Mouse (Mus musculus) retina, adult 2 months (tissue): Measurements from ENCODE around the gene Sarm1.

Experiments used
- DNase-seq: peaks from one replicate; pipeline ENCODE4 v3.0.0-alpha.2; 2012; ENCODE audit warnings: low read depth, low spot score

The Sarm1 gene

DNA sequence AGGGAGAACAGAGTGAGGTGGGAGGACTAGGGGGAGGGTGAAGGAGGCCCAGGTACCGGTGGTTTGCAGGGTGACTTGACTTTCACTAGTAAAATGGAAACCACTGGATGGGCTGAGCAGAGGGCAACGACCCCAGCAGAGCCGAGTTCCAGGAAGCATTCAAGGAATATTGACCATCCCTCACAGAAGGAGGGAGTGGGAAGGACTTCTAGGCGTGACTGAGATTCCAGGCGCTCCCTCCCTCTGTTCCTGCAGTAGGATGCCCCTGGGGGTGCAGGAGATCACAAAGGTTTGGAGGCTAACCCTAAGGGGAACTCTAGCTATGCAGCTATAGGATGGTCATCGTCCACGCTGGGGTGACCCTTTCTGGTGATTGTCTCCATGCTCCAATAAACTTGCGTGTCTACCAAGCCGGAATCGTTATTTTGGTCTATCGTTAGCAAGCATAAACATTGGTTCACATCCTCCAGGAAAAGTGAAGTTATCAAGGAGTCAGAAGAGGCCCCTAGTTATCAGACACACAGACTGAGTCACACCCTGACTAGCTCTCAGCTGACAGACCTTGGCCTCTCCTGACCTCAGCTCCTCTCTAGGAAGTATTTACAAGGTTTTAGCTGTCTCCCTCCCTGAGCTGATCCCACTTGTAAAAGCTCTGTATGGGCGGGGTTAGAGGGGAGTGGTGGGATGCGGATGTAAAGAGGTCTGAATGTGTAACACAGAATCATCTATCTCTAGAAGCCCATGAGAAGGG is 34.1 kb downstream of the Sarm1 start:
- DNase-seq: no peak

DNA sequence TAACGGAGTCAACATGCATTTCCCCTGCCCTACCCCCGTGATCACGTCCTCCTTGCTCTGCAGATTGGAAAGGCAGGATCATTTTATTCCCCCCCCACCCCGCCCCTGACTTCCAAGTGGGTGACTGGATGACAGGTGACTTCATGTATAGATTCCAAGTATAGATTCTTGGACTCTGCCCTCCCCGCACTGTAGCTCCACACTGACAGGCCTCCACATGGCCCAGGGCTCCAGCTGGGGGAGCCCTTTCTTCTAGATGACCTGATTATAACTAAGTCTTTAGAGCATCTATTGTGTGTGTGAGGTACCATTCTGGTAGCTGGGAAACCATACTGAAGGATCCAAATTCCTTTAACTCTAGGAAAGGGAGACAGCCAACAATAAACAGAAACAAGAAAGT is 34.9 kb downstream of the Sarm1 start:
- DNase-seq: no peak

GRCm38 (mm10) chr11:78461894-78462293 is 35.7 kb downstream of the Sarm1 start:
- no peak for DNase-seq

- DNase-seq: no peak
These were observed 38.8 kb downstream of the Sarm1 start for GRCm38 (mm10) chr11:78458740-78459139.

DNA sequence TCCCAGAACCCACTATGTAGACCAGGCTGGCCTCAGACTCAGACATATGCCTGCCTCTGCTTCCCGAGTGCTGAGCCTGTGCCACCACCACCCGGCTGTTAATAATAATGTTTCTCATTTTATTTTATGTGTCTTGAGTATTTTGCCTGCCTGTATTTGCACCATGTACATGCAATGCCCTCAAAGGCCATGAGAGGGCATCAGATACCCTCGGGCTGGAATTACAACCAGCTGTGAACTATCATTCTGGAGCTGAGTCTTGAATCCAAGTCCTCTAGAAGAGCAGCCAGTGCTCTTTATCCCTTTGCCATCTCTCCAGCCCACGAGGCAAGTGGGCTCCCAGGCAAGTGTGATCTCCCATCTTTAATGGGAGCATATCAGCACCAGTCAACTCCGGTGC is 42.2 kb downstream of the Sarm1 start:
- no peak for DNase-seq

DNA sequence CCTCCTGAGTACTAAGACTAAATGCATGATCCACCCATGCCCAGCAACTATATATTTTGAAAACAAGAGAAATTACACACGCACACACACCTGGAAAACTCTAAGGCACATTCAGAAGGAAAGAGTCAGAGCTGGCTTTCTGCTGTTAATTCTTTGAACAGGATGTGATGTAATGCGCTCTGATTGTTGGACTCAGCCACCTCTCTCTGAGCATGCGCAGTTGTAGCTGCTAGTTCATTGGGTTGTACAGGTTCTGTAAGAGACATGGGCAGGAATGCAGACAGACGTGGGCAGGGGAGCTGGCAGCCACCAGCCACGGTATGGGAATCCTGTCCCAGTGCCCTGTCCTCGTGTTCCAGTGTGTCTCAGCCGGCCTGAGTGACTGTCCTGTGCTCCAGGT is 43.3 kb downstream of the Sarm1 start:
- DNase-seq: no peak

GRCm38 (mm10) chr11:78453675-78454074 is 43.9 kb downstream of the Sarm1 start:
- DNase-seq: peak; percentile 42

GRCm38 (mm10) chr11:78450337-78450736 is 47.2 kb downstream of the Sarm1 start:
- no peak for DNase-seq

DNA sequence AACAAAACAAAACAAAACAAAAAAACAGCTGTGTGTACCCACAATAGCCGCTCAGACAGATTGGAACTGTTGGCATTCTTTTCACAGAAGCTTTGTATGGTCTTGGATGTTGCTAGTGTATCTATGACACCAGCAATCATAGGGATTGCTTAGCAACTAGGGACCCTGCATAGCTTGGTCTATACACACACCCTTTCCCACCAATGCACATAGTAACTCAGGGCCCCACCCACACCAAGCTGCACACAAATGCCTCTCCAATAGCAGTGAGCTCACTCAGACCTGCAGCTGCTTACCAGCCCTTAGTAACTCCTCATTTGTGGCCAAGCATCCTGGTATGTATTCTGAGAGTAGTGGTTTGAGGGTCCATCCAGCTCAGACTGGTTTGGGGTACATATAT is 49.3 kb downstream of the Sarm1 start:
- DNase-seq: no peak

DNA sequence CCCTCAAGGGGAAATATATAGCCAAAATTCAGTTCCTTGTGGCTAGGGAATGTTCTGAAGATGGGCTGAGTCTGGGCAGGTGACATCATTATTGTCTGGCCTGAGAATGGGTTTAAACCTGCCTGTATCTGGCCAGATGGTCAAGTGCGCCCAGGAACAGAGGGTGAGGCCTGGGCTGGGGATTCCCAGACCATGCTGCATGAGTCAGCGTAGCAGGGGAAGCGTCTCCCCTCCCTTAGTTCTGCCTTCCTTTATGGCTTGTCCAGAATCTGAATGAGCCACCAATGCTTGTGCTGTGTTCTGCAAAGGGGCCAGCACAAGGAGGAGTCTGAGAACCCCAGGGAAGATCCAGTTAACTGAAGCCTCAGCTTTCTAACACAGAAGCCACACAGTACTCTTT is 50.4 kb downstream of the Sarm1 start:
- no peak for DNase-seq

DNA sequence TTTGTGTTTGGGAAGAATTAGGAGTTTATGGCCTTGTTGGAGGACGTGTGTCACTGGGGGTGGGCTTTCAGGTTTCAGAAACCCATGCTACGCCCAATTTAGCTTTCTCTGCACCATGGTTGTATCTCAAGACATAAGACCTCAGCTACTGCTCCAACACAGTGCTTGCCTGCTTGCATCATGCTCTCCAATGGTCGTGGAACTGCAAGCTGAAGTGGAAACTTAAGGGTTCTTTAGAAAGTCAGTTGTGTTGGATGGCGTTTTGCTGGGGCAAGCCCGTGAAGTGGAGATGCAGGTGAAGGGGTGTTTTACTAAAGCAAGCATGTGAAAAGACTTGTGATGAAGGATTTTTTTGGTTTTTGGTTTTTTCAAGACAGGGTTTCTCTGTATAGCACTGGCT is 54.4 kb downstream of the Sarm1 start:
- no peak for DNase-seq

DNA sequence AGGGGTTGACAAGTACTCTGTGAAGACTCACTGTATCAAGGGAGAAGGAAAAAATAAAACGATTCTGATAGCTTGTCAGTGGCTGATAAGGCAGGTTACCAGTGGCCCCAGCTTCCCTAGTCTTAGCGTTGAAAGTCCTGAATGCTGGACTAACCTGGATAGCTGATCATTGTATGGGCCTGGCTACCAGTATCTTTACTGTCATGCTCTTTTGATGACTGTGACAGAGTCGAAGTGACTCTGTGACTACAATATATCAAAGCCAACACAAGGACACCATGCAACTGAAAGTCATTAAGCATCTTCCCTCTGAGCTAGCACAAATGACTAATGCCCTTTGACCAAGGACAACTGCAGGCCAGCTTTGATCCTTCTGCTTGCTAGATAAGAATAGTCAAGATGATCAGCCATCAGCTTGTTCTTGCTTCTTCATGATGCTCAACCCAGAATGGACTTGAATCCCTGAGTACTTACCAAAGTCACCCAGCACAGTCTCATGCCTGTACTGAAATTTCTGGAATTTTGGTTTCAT is 59.1 kb downstream of the Sarm1 start:
- no peak for DNase-seq

- DNase-seq: no peak
These were observed 60.4 kb downstream of the Sarm1 start for GRCm38 (mm10) chr11:78437182-78437581.

GRCm38 (mm10) chr11:78435776-78436349 is 61.7 kb downstream of the Sarm1 start:
- DNase-seq: no peak

GRCm38 (mm10) chr11:78434052-78434451 is 63.5 kb downstream of the Sarm1 start:
- no peak for DNase-seq

DNA sequence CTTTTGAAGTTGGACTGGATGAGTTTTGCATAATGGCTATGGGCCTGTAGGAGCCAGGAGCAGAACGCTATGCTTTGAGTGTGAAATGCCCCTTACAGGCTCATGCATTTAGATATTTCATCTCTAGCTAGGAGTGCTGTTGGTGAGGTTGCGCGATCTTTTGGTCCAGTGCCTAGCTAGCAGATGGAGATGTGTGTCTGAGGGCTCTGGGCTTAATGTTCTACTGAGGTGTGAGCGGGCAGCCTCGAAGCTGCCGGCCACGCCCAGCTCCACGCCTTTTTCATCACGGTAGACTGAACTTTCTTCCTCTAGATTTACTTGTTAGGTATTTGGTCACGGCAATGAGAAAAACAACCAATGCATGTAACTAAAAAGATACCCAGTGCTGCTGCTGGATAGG is 66.4 kb downstream of the Sarm1 start:
- DNase-seq: no peak

GRCm38 (mm10) chr11:78430195-78430878 is 67.2 kb downstream of the Sarm1 start:
- no peak for DNase-seq

- DNase-seq: no peak
These were observed 69.2 kb downstream of the Sarm1 start for GRCm38 (mm10) chr11:78428309-78428708.

DNA sequence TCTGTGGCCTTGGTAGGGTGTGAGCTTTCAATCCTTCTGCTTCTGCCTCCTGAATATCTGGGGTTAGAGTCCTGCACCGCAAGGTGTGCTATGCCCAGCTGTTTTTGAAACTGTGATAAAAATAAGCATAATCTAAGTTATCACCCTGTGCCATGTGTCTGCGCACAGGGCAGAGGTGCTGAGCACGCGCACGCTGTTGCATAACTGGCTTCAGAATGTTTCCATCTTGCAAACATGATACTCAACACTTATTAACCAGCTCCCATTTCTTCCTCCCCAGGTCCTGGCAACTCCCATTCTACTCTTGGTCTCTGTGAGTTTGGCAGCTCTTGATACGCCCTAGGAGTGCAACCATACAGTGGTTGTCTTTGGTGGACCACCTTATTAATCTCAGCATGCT is 69.9 kb downstream of the Sarm1 start:
- no peak for DNase-seq

GRCm38 (mm10) chr11:78425572-78425971 is 72.0 kb downstream of the Sarm1 start:
- no peak for DNase-seq

DNA sequence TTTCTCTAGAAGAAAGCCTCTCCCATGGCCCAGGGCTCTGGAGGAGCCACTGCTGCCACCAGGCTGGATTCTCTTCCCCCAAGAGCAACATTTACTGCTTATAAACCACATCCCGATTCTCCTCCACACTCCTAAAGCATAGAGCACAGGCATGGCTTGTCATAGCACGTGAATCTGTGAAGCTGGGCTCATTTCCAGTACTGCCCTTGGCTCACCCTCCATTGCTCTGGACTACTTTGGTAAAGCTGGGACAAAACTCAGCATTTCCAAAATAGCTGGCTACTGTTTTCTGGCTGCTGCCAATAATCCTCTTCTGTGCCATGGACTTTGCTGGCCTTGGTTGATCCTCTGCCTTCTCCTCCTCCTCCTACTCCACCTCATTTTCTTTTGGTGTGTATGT is 73.2 kb downstream of the Sarm1 start:
- no peak for DNase-seq
